Mouse (Mus musculus) myocyte (in vitro differentiated cells): ENCODE results near the gene Glmn.

ENCODE experiments used
- E2F4 ChIP-seq: IDR thresholded peaks from one replicate; pipeline ENCODE4 v1.6.1; 2011; ENCODE audit warnings: mild to moderate bottlenecking, control low read depth, moderate library complexity; ENCODE audit not compliant: insufficient read depth
- MAX ChIP-seq: IDR thresholded peaks from one replicate; pipeline ENCODE4 v1.6.1; 2011; ENCODE audit warnings: low read depth, mild to moderate bottlenecking, control low read depth
- POLR2A ChIP-seq: IDR thresholded peaks from one replicate; pipeline ENCODE4 v1.6.1; 2011; ENCODE audit warnings: low read depth, mild to moderate bottlenecking, control low read depth, moderate library complexity; ENCODE audit not compliant: insufficient read length
- POLR2AphosphoS2 ChIP-seq: IDR thresholded peaks from one replicate; pipeline ENCODE4 v1.6.1; 2011; ENCODE audit warnings: low read depth, control low read depth; ENCODE audit not compliant: insufficient read length
- REST ChIP-seq: IDR thresholded peaks from one replicate; pipeline ENCODE4 v1.6.1; 2011; ENCODE audit warnings: mild to moderate bottlenecking, control low read depth, moderate library complexity; ENCODE audit not compliant: insufficient read depth, insufficient read length
- USF1 ChIP-seq: IDR thresholded peaks from one replicate; pipeline ENCODE4 v1.6.1; 2011; ENCODE audit warnings: low read depth, mild to moderate bottlenecking, control low read depth, moderate library complexity

- TF ChIP-seq POLR2A (no peak), POLR2AphosphoS2 (no peak), USF1 (no peak), MAX (no peak), REST (no peak), E2F4 (no peak)
Observed at GRCm38 (mm10) chr5:107554336-107554735, 43.4 kb downstream of the Glmn start.
